Mouse (Mus musculus): Measurements from ENCODE around the gene Whrn. TPM values are rescaled to one million over a fixed set of nuclear protein-coding genes. Genes with fewer than 3 reads are reported as not detected.

Whrn gene
- polyA plus RNA-seq, 1 experiment from 2014 or later, result 10.0 TPM

DNA sequence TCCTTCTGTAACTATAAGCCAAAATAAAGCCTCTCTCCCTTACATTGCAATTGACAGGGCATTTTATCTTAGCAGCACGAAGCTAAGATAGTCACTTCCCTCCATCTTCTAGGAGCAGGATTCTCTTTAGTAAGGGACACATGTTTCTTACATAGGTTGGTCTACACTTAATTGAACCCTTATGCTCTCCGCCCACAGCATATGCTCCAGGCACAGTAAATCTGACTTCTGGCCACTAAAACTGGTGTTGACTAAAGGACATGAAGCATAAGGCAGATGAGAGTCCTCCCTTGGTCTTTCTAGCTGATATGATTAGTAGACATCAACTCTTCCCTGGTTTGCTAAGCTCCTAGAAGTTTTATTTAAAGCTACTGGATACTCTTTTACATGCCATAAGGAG lies 17.1 kb upstream of the Whrn start:
- H3K4me3 ChIP-seq, result no peak overlapping the region
- 83% methylated on average over 2 of the region's 2 CpGs for WGBS
- H3K4me1 ChIP-seq, result no peaks in the 10 kb centered on the region
- ATAC-seq (ENCODE audit: low FRiP score, low read depth), result no peak
- H3K9me3 ChIP-seq, result no peaks in the 10 kb centered on the region
- no peak overlapping the region for H3K27ac ChIP-seq
- no peak overlapping the region for H3K9ac ChIP-seq
- H3K36me3 ChIP-seq, result no peaks in the 10 kb centered on the region
- no peak overlapping the region for H3K4me2 ChIP-seq (replicated peaks)
- no peaks in the 10 kb centered on the region for H3K27me3 ChIP-seq (replicated peaks)

DNA sequence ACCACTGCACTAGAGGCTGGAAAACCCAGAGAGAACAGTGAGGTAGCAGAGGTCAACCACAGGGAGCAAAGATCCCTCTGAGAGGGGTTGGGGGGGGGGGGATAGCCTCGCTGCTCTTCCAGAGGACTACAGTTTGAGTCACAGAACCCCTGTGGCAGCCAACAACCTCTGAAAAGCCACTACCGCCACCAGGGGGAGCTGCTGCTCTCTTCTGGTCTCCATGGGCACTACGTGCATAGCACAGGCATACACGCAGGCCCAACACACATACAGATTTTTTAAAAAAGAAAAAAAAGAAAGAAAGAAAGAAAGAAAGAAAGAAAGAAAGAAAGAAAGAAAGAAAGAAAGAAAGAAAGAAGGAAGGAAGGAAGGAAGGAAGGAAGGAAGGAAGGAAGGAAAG lies 12.4 kb upstream of the Whrn start:
- Histone ChIP-seq H3K9me3 (no peaks in the 10 kb centered on the region), H3K36me3 (no peaks in the 10 kb centered on the region), H3K4me3 (no peak overlapping the region), H3K27me3 (replicated peaks) (no peaks in the 10 kb centered on the region), H3K27ac (no peak overlapping the region), H3K4me2 (replicated peaks) (no peak overlapping the region), H3K9ac (no peak overlapping the region), H3K4me1 (no peaks in the 10 kb centered on the region)
- WGBS, result 22% methylated on average over 4 of the region's 4 CpGs
- no peak for ATAC-seq (ENCODE audit: low FRiP score, low read depth)

DNA sequence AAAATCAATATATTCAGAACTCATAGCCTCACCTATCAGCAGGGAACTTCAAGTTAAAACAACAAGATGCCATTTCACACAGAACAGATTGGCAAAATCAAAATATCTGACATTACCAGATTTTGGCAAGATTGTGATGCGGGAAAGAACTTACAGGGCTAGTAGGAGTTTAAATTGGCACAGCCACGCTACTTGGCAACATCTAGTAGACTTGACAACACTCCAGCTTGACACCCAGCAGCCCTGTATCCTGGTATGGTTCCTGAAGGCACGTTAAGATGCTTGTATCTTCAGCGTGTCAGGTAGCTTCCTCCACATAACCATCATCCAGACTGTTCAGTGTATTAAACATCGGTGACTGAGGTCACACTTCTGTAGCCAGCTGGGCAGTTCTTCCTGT lies 11.7 kb upstream of the Whrn start:
- Histone ChIP-seq H3K27ac (no peak overlapping the region), H3K36me3 (no peaks in the 10 kb centered on the region), H3K27me3 (replicated peaks) (no peaks in the 10 kb centered on the region), H3K9me3 (no peaks in the 10 kb centered on the region), H3K4me1 (no peaks in the 10 kb centered on the region), H3K9ac (no peak overlapping the region), H3K4me2 (replicated peaks) (no peak overlapping the region), H3K4me3 (no peak overlapping the region)
- no peak for ATAC-seq (ENCODE audit: low FRiP score, low read depth)
- 76% methylated on average over 5 of the region's 5 CpGs for WGBS

- no peaks in the 10 kb centered on the region for H3K4me1 ChIP-seq
- no peaks in the 10 kb centered on the region for H3K9me3 ChIP-seq
- no peak overlapping the region for H3K4me3 ChIP-seq
- no peak overlapping the region for H3K4me2 ChIP-seq (replicated peaks)
- H3K27ac ChIP-seq, result no peak overlapping the region
- ATAC-seq (ENCODE audit: low FRiP score, low read depth), result no peak
- no peaks in the 10 kb centered on the region for H3K27me3 ChIP-seq (replicated peaks)
- 80% methylated on average over 5 of the region's 5 CpGs for WGBS
- H3K9ac ChIP-seq, result no peak overlapping the region
- no peaks in the 10 kb centered on the region for H3K36me3 ChIP-seq
These were observed 8.2 kb upstream of the Whrn start for GRCm38 (mm10) chr4:63503949-63504348.

DNA sequence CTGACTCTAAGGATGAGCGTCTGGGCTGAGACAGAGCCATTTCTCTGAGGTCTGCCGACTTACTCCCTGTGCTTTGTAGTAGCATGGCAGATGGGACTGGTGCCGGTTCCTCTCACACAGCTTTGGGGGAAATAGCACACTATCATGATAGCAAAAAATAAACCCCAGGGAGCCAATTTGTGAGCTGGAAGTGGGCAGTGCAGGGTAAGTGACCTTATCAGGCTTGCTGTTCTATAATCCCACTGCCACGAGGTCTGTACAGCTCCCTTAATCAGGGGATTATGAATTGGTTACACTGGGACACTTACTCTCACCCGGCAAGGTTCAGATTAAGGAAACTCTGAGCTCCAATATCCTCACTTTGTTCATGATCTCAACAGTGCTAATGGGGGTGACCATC lies 5.3 kb upstream of the Whrn start:
- Histone ChIP-seq H3K9ac (no peak overlapping the region), H3K4me2 (replicated peaks) (no peak overlapping the region), H3K27ac (no peak overlapping the region), H3K36me3 (no peaks in the 10 kb centered on the region), H3K4me3 (no peak overlapping the region), H3K9me3 (no peaks in the 10 kb centered on the region), H3K4me1 (peaks cover 4% of the 10 kb centered on the region), H3K27me3 (replicated peaks) (no peaks in the 10 kb centered on the region)
- WGBS, result 78% methylated on average over 5 of the region's 5 CpGs
- ATAC-seq (ENCODE audit: low FRiP score, low read depth), result no peak

DNA sequence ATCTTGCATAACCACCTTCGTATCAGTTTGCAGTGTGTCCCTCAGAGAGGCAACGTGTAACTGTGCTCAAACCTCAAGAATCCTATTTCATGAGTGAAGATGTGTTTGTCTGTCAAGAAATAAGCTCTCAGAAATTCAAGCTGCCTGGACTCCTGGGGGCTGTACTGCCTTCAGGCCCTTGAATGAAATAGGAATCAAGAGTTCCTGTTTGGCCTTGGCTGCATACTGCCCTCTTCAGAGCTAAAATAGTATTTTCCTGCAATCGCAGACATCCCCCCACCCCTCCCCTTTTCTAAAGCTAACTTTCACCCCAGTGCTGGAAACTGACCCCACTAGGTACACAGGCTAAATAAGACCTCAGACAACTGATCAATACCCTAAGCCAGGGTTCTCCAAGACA lies 2.6 kb upstream of the Whrn start:
- Histone ChIP-seq H3K4me2 (replicated peaks) (no peak overlapping the region), H3K4me1 (peaks cover 26% of the 10 kb centered on the region), H3K27me3 (replicated peaks) (peaks cover 13% of the 10 kb centered on the region), H3K27ac (no peak overlapping the region), H3K36me3 (no peaks in the 10 kb centered on the region), H3K4me3 (no peak overlapping the region), H3K9me3 (no peaks in the 10 kb centered on the region), H3K9ac (no peak overlapping the region)
- 32% methylated on average over 3 of the region's 3 CpGs for WGBS
- no peak for ATAC-seq (ENCODE audit: low FRiP score, low read depth)

- H3K36me3 ChIP-seq, result no peaks in the 10 kb centered on the region
- H3K4me3 ChIP-seq, result peak overlapping the region; percentile 66
- ATAC-seq (ENCODE audit: low FRiP score, low read depth), result peak; percentile 25; the same call in 1 of the 2 replicates
- H3K27me3 ChIP-seq (replicated peaks), result peaks cover 17% of the 10 kb centered on the region
- H3K9ac ChIP-seq, result peak overlapping the region; percentile 67
- no peaks in the 10 kb centered on the region for H3K9me3 ChIP-seq
- peaks cover 32% of the 10 kb centered on the region for H3K4me1 ChIP-seq
- 19% methylated on average over 5 of the region's 6 CpGs for WGBS
- no peak overlapping the region for H3K27ac ChIP-seq
- peak overlapping the region; percentile 91 for H3K4me2 ChIP-seq (replicated peaks)
These were observed 521 bp upstream of the Whrn start for GRCm38 (mm10) chr4:63496312-63496711.

- Histone ChIP-seq H3K4me3 (peak overlapping the region; percentile 66), H3K27me3 (replicated peaks) (peaks cover 17% of the 10 kb centered on the region), H3K36me3 (no peaks in the 10 kb centered on the region), H3K9me3 (no peaks in the 10 kb centered on the region), H3K27ac (no peak overlapping the region), H3K4me2 (replicated peaks) (peak overlapping the region; percentile 91), H3K9ac (peak overlapping the region; percentile 67), H3K4me1 (peaks cover 32% of the 10 kb centered on the region)
- WGBS, result under 1% methylated on average over 97 of the region's 107 CpGs
- peak; percentile 73 for ATAC-seq (ENCODE audit: low FRiP score, low read depth)
These were observed 550 bp downstream of the Whrn start for GRCm38 (mm10) chr4:63494967-63495914.

GRCm38 (mm10) chr4:63494401-63494966 lies 1.3 kb downstream of the Whrn start:
- peaks cover 32% of the 10 kb centered on the region for H3K4me1 ChIP-seq
- no peaks in the 10 kb centered on the region for H3K36me3 ChIP-seq
- peak; percentile 2; the same call in 1 of the 2 replicates for ATAC-seq (ENCODE audit: low FRiP score, low read depth)
- H3K27ac ChIP-seq, result no peak overlapping the region
- H3K4me3 ChIP-seq, result peak overlapping the region; percentile 66
- peak overlapping the region; percentile 91 for H3K4me2 ChIP-seq (replicated peaks)
- H3K9ac ChIP-seq, result peak overlapping the region; percentile 67
- H3K9me3 ChIP-seq, result no peaks in the 10 kb centered on the region
- WGBS, result under 1% methylated on average over 43 of the region's 43 CpGs
- H3K27me3 ChIP-seq (replicated peaks), result peaks cover 17% of the 10 kb centered on the region

DNA sequence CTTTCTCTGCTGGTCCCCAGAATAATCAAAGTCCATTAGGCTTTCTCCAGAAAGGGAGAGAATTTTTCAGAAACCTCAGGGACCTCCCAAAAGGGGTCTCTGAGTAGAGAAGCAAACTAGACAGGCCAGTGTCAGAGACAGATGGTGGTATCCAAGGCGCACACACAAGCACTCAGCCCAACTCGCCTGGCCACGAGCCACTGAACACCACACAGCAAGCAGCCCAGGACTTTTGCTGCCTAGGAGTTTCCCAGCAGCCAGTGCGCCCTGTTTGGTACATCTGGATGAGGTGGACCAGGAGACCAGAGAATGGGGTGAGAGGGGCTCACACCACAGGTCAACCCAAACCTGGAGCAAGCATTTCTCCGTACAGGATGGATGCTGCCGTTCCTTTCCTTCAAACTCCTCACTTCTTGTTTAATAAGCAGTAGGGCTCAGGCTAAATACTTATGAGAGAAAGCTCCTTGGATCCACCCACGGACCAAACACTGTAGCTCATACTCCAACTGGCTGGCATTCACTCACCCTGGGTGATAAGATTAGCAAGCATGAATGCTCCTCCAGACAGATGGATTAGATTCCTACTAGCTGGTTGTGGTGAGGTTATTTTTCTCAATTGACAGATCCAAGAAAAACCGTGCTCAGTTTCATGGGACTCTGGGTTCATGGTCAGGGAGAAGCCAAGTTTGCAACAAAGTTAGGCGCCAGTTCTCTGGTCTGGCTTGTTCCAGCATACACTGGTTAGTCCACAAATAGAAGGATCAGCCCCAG lies 2.3 kb downstream of the Whrn start:
- H3K9me3 ChIP-seq, result no peaks in the 10 kb centered on the region
- WGBS, result 45% methylated on average over 9 of the region's 9 CpGs
- H3K4me2 ChIP-seq (replicated peaks), result peak overlapping the region; percentile 91
- H3K4me3 ChIP-seq, result peak overlapping the region; percentile 66; the same call in 1 of the 2 replicates
- H3K4me1 ChIP-seq, result peaks cover 32% of the 10 kb centered on the region
- no peaks in the 10 kb centered on the region for H3K36me3 ChIP-seq
- H3K27ac ChIP-seq, result no peak overlapping the region
- no peak for ATAC-seq (ENCODE audit: low FRiP score, low read depth)
- peaks cover 17% of the 10 kb centered on the region for H3K27me3 ChIP-seq (replicated peaks)
- no peak overlapping the region for H3K9ac ChIP-seq

DNA sequence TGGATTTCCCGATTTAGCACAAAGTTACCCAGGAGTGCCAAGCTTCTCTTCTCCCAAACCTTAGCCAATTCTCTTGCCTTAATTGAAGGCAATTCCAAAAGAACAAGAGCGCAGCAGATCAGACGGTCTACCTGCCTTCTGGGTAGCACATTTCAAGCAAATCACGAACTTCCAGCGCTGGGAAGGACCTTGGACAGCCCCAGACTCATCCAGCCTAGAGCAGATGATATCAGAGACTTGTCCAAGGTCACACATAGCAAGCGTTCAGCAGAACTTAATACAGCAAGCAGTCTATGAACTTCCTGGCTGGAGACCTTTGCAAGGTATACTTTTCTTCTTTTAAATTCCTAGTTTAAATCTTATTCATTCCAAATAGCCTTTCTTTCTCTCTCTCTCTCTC lies 4.3 kb downstream of the Whrn start:
- Histone ChIP-seq H3K9me3 (no peaks in the 10 kb centered on the region), H3K27ac (no peak overlapping the region), H3K27me3 (replicated peaks) (peaks cover 17% of the 10 kb centered on the region), H3K4me1 (peaks cover 40% of the 10 kb centered on the region), H3K36me3 (no peaks in the 10 kb centered on the region), H3K9ac (no peak overlapping the region), H3K4me2 (replicated peaks) (no peak overlapping the region), H3K4me3 (no peak overlapping the region)
- 79% methylated on average over 6 of the region's 6 CpGs for WGBS
- no peak for ATAC-seq (ENCODE audit: low FRiP score, low read depth)

DNA sequence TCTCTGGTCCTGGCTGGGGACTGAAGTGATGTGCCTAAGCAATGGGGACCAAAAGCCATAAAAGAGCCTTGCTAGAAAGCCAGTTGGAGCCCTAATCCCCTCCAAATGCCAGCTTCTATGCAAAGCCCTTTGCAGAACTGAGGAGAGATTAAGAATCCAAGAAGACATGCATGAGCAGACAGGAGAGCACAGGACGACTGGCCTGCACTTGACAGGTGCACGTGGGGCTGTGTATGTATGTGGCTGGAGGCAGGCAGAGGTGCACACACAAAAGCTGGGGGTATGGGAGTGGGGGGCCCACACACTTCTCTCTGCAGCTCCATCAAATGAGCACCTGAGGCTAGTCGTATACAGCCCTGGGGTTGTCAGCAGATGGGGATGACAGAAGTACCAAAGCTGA lies 5.6 kb downstream of the Whrn start:
- Histone ChIP-seq H3K27ac (no peak overlapping the region), H3K4me1 (peaks cover 35% of the 10 kb centered on the region)

More for the DNA sequence above, 5.6 kb downstream of the Whrn start:
- H3K27me3 ChIP-seq (replicated peaks), result peaks cover 11% of the 10 kb centered on the region
- ATAC-seq (ENCODE audit: low FRiP score, low read depth), result no peak
- H3K4me2 ChIP-seq (replicated peaks), result no peak overlapping the region
- H3K9me3 ChIP-seq, result no peaks in the 10 kb centered on the region
- no peak overlapping the region for H3K9ac ChIP-seq
- no peaks in the 10 kb centered on the region for H3K36me3 ChIP-seq
- no peak overlapping the region for H3K4me3 ChIP-seq
- WGBS, result 76% methylated on average over 3 of the region's 3 CpGs

All from neural tube, embryonic 12.5 days (tissue).